Mouse (Mus musculus) neural tube, embryonic 12.5 days (tissue): ENCODE results near the gene Tmem8b. TPM values are rescaled to one million over a fixed set of nuclear protein-coding genes. Genes with fewer than 3 reads are reported as not detected.

Experiments used
- ATAC-seq: fragments of 200-750 bp; cut with Nextera tagmentation; 2 replicates; pipeline ENCODE4 v1.8.0; 2017; ENCODE audit warnings: low read depth, mild to moderate bottlenecking, moderate TSS enrichment, moderate library complexity; ENCODE audit not compliant: low FRiP score
- H3K27ac ChIP-seq: fragments of 300-500 bp; sonication (generic); 2 replicates; pipeline ENCODE4 v1.5.1; 2016
- H3K27me3 ChIP-seq: fragments of 300-500 bp; sonication (generic); replicated peaks from 2 replicates; pipeline ENCODE4 v1.6.1; 2016; ENCODE audit warnings: mild to moderate bottlenecking
- H3K36me3 ChIP-seq: fragments of 300-500 bp; sonication (generic); 2 replicates; pipeline ENCODE4 v1.6.1; 2016; ENCODE audit warnings: mild to moderate bottlenecking
- H3K4me1 ChIP-seq: fragments of 300-500 bp; sonication (generic); 2 replicates; pipeline ENCODE4 v1.6.1; 2016
- H3K4me2 ChIP-seq: fragments of 300-500 bp; sonication (generic); replicated peaks from 2 replicates; pipeline ENCODE4 v1.6.1; 2016; ENCODE audit warnings: mild to moderate bottlenecking
- H3K4me3 ChIP-seq: fragments of 300-500 bp; sonication (generic); 2 replicates; pipeline ENCODE4 v1.5.1; 2016
- H3K9ac ChIP-seq: fragments of 300-500 bp; sonication (generic); 2 replicates; pipeline ENCODE4 v1.6.1; 2016; ENCODE audit warnings: mild to moderate bottlenecking
- H3K9me3 ChIP-seq: fragments of 300-500 bp; sonication (generic); 2 replicates; pipeline ENCODE4 v1.6.1; 2016; ENCODE audit warnings: mild to moderate bottlenecking
- WGBS: fragments of 180-500 bp; shearing (Covaris S2); methylation state at CpG from one replicate; pipeline ENCODE4 v1.1.7; 2016; 5-methylcytosine and 5-hydroxymethylcytosine counted together
- polyA plus RNA-seq: library from polyadenylated mRNA; unstranded; fragments of >200 nt; fragmentation: Nextera tagmentation; extraction: Ambion mirVana; gene quantifications from 2 replicates; pipeline ENCODE4 v1.2.1, GENCODE M21; 2016

The Tmem8b gene
- polyA plus RNA-seq, 1 experiment from 2014 or later: 14.2 TPM

GRCm38 (mm10) chr4:43696561-43696960, 27.8 kb downstream of the Tmem8b start:
- WGBS: 90% methylated on average over 13 of the region's 13 CpGs

GRCm38 (mm10) chr4:43700707-43701106, 31.9 kb downstream of the Tmem8b start, which contains the start of gene Olfr70:
Olfr70 (minus strand) TSS chr4:43700807.
- no peak for ATAC-seq
- 93% methylated on average over 6 of the region's 6 CpGs for WGBS
- Histone ChIP-seq H3K36me3 (no peaks in the 10 kb centered on the region), H3K9me3 (no peaks in the 10 kb centered on the region), H3K4me3 (no peak within 1 kb of the TSS), H3K27me3 (no peaks in the 10 kb centered on the region), H3K4me1 (no peaks in the 10 kb centered on the region), H3K4me2 (no peak within 1 kb of the TSS), H3K27ac (no peak within 1 kb of the TSS), H3K9ac (no peak within 1 kb of the TSS)

More at GRCm38 (mm10) chr4:43696561-43696960, 27.8 kb downstream of the Tmem8b start:
- Histone ChIP-seq H3K27ac (no peak overlapping the region), H3K4me2 (no peak overlapping the region), H3K36me3 (no peaks in the 10 kb centered on the region), H3K9me3 (no peaks in the 10 kb centered on the region), H3K4me3 (no peak overlapping the region), H3K9ac (no peak overlapping the region), H3K4me1 (no peaks in the 10 kb centered on the region), H3K27me3 (no peaks in the 10 kb centered on the region)
- no peak for ATAC-seq

- Histone ChIP-seq H3K4me1 (no peaks in the 10 kb centered on the region), H3K4me3 (no peak overlapping the region), H3K27me3 (no peaks in the 10 kb centered on the region), H3K4me2 (no peak overlapping the region), H3K9me3 (no peaks in the 10 kb centered on the region), H3K36me3 (no peaks in the 10 kb centered on the region), H3K9ac (no peak overlapping the region), H3K27ac (no peak overlapping the region)
- 76% methylated on average over 6 of the region's 6 CpGs for WGBS
- no peak for ATAC-seq
These were observed 34.7 kb downstream of the Tmem8b start for GRCm38 (mm10) chr4:43703439-43703838.

GRCm38 (mm10) chr4:43703851-43704250, 35.1 kb downstream of the Tmem8b start:
- H3K27ac ChIP-seq: no peak overlapping the region
- H3K9ac ChIP-seq: no peak overlapping the region
- no peaks in the 10 kb centered on the region for H3K9me3 ChIP-seq
- H3K36me3 ChIP-seq: no peaks in the 10 kb centered on the region
- no peak for ATAC-seq
- no peak overlapping the region for H3K4me2 ChIP-seq
- no peaks in the 10 kb centered on the region for H3K27me3 ChIP-seq
- 84% methylated on average over 8 of the region's 8 CpGs for WGBS
- no peak overlapping the region for H3K4me3 ChIP-seq
- H3K4me1 ChIP-seq: no peaks in the 10 kb centered on the region

GRCm38 (mm10) chr4:43705991-43706390, 37.2 kb downstream of the Tmem8b start:
- H3K4me1 ChIP-seq: no peaks in the 10 kb centered on the region
- no peak overlapping the region for H3K4me2 ChIP-seq
- 0 out of 2 replicates have a peak, but pooled peaks cover 3% of the 10 kb centered on the region for H3K27me3 ChIP-seq
- no peak overlapping the region for H3K9ac ChIP-seq
- H3K36me3 ChIP-seq: no peaks in the 10 kb centered on the region
- H3K4me3 ChIP-seq: no peak overlapping the region
- ATAC-seq: no peak
- 82% methylated on average over 13 of the region's 13 CpGs for WGBS
- H3K27ac ChIP-seq: no peak overlapping the region
- no peaks in the 10 kb centered on the region for H3K9me3 ChIP-seq

GRCm38 (mm10) chr4:43709869-43710268, 41.1 kb downstream of the Tmem8b start, which contains the start of gene Olfr71:
Olfr71 (minus strand) TSS chr4:43710255.
- Histone ChIP-seq H3K4me3 (no peak within 1 kb of the TSS), H3K27ac (no peak within 1 kb of the TSS), H3K9ac (no peak within 1 kb of the TSS), H3K4me2 (no peak within 1 kb of the TSS), H3K27me3 (0 out of 2 replicates have a peak, but pooled peaks cover 3% of the 10 kb centered on the region), H3K36me3 (no peaks in the 10 kb centered on the region), H3K9me3 (no peaks in the 10 kb centered on the region), H3K4me1 (0 out of 2 replicates have a peak, but pooled peaks cover 2% of the 10 kb centered on the region)
- no peak for ATAC-seq
- WGBS: 84% methylated on average over 6 of the region's 6 CpGs

- ATAC-seq: 0 out of 2 replicates have a peak, but pooled peaks have one; percentile 33
- 1% methylated on average over 2 of the region's 2 CpGs for WGBS
- 0 out of 2 replicates have a peak, but pooled peaks cover 3% of the 10 kb centered on the region for H3K27me3 ChIP-seq
These were observed 43.0 kb downstream of the Tmem8b start for GRCm38 (mm10) chr4:43711821-43712220.

GRCm38 (mm10) chr4:43713652-43714219, 45.0 kb downstream of the Tmem8b start:
- Histone ChIP-seq H3K27ac (no peak overlapping the region), H3K9me3 (no peaks in the 10 kb centered on the region), H3K4me2 (no peak overlapping the region), H3K27me3 (0 out of 2 replicates have a peak, but pooled peaks cover 3% of the 10 kb centered on the region), H3K9ac (no peak overlapping the region), H3K36me3 (no peaks in the 10 kb centered on the region), H3K4me1 (0 out of 2 replicates have a peak, but pooled peaks cover 2% of the 10 kb centered on the region), H3K4me3 (no peak overlapping the region)
- WGBS: 44% methylated on average over 7 of the region's 7 CpGs
- ATAC-seq: no peak

More at GRCm38 (mm10) chr4:43711821-43712220, 43.0 kb downstream of the Tmem8b start:
- Histone ChIP-seq H3K4me2 (no peak overlapping the region), H3K4me1 (0 out of 2 replicates have a peak, but pooled peaks cover 2% of the 10 kb centered on the region), H3K9ac (no peak overlapping the region), H3K27ac (no peak overlapping the region), H3K36me3 (no peaks in the 10 kb centered on the region), H3K9me3 (no peaks in the 10 kb centered on the region), H3K4me3 (no peak overlapping the region)

- Histone ChIP-seq H3K36me3 (no peaks in the 10 kb centered on the region), H3K27ac (peak overlapping the region; percentile 15; the same call in 1 of the 2 replicates), H3K27me3 (no peaks in the 10 kb centered on the region), H3K4me3 (no peak overlapping the region), H3K9ac (no peak overlapping the region), H3K4me1 (no peaks in the 10 kb centered on the region), H3K4me2 (0 out of 2 replicates have a peak overlapping the region, but pooled peaks have one; percentile 16), H3K9me3 (no peaks in the 10 kb centered on the region)
- 57% methylated on average over 15 of the region's 16 CpGs for WGBS
- ATAC-seq: no peak
These were observed 51.9 kb downstream of the Tmem8b start for GRCm38 (mm10) chr4:43720491-43721228.

- ATAC-seq: no peak
- H3K27me3 ChIP-seq: no peaks in the 10 kb centered on the region
- no peak overlapping the region for H3K9ac ChIP-seq
- no peaks in the 10 kb centered on the region for H3K4me1 ChIP-seq
- H3K4me2 ChIP-seq: no peak overlapping the region
- H3K27ac ChIP-seq: no peak overlapping the region
- no peak overlapping the region for H3K4me3 ChIP-seq
- 92% methylated on average over 4 of the region's 4 CpGs for WGBS
- H3K9me3 ChIP-seq: no peaks in the 10 kb centered on the region
- H3K36me3 ChIP-seq: no peaks in the 10 kb centered on the region
These were observed 53.4 kb downstream of the Tmem8b start for GRCm38 (mm10) chr4:43722191-43722590.

- Histone ChIP-seq H3K36me3 (no peaks in the 10 kb centered on the region), H3K27me3 (no peaks in the 10 kb centered on the region), H3K4me1 (no peaks in the 10 kb centered on the region), H3K4me3 (no peak overlapping the region), H3K9ac (no peak overlapping the region), H3K9me3 (no peaks in the 10 kb centered on the region), H3K27ac (no peak overlapping the region), H3K4me2 (no peak overlapping the region)
- WGBS: 48% methylated on average over 1 of the region's 1 CpGs
- no peak for ATAC-seq
These were observed 56.0 kb downstream of the Tmem8b start for GRCm38 (mm10) chr4:43724764-43725163.

- H3K27ac ChIP-seq: no peak overlapping the region
- no peak overlapping the region for H3K4me2 ChIP-seq
- H3K4me3 ChIP-seq: no peak overlapping the region
- H3K9me3 ChIP-seq: no peaks in the 10 kb centered on the region
- no peaks in the 10 kb centered on the region for H3K36me3 ChIP-seq
- H3K27me3 ChIP-seq: no peaks in the 10 kb centered on the region
- 84% methylated on average over 12 of the region's 12 CpGs for WGBS
- no peak overlapping the region for H3K9ac ChIP-seq
- no peak for ATAC-seq
- no peaks in the 10 kb centered on the region for H3K4me1 ChIP-seq
These were observed 57.6 kb downstream of the Tmem8b start for GRCm38 (mm10) chr4:43726228-43726993.
